Mouse (Mus musculus): ENCODE data around the gene Rslcan18. TPM values are rescaled to one million over a fixed set of nuclear protein-coding genes. Genes with fewer than 3 reads are reported as not detected.

The Rslcan18 gene
- polyA plus RNA-seq, 2 experiments = 0.15 to 0.20 TPM

DNA sequence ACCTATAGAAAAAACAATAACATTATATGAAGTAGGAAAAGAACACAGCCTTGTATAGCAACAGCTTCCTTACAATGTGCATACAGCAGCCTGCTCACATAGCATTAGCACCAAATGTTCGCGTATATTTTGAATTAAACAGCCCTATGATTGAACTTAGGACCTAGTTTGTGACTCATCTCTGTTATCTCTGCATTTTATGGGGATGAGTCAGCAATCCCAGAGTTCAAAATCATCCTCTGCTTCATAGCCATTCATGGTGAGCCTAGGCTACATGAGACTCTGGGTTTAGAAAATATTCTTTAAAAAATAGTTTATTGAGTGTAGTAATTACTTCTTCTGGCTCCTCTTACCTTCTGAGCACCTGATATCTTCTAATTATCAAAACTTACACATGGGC is 2.8 kb downstream of the Rslcan18 start:
- no peaks in the 10 kb centered on the region for H3K4me1 ChIP-seq (replicated peaks; ENCODE audit: control insufficient read depth in 2 of 2, insufficient read depth in 2 of 2, low read length in 1 of 2)
- H3K36me3 ChIP-seq (replicated peaks; ENCODE audit: control insufficient read depth, insufficient read depth, low read depth) = no peaks in the 10 kb centered on the region
- H3K9me3 ChIP-seq (ENCODE audit: control insufficient read depth, low read length) = no peaks in the 10 kb centered on the region
- no peaks in the 10 kb centered on the region for H3K27me3 ChIP-seq (ENCODE audit: control insufficient read depth, insufficient read depth, low read length)
- no peak for ATAC-seq (ENCODE audit: insufficient read depth)
- TF ChIP-seq EP300 (IDR thresholded peaks at IDR 0.05; ENCODE audit: low read depth) = no peak
- TF ChIP-seq CTCF (IDR thresholded peaks at IDR 0.05; ENCODE audit: low read depth) = no peak
- DNase-seq (ENCODE audit: low read depth in 3 of 3, low spot score in 3 of 3) = no peak
- WGBS (ENCODE audit: insufficient replicate concordance) = 69% methylated on average over 2 of the region's 2 CpGs
- H3K27ac ChIP-seq = no peak overlapping the region
- no peak overlapping the region for H3K4me3 ChIP-seq (ENCODE audit: insufficient read depth in 1 of 2, low read depth in 2 of 2, low read length in 2 of 2)
- no peak overlapping the region for H3K4me2 ChIP-seq (ENCODE audit: low read depth)
- H3K9ac ChIP-seq (replicated peaks) = no peak overlapping the region

DNA sequence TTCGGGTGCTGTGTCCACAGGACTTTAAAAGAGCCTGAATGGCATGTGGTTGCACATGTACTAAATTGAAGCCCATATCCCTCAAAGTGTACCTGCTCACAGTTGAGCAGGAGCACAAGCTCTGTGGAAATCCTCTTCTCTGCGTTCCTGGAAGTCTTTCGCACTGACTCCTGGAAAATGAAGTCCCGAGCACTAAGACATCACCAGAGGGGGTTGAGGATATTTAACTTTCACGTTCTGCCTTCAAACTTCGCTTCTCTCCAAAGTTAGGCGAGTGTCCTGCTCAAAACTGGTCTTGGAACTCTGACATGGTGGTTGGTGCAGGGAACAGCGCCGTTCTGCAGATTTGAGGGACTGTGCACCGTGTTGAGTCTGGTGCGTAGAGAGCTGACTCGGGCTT is 4.0 kb downstream of the Rslcan18 start:
- H3K4me2 ChIP-seq (ENCODE audit: low read depth) = no peak overlapping the region
- no peak overlapping the region for H3K27ac ChIP-seq
- peaks cover 5 to 6% of the 10 kb centered on the region in 2 experiments for H3K4me1 ChIP-seq (replicated peaks; ENCODE audit: control insufficient read depth in 2 of 2, insufficient read depth in 2 of 2, low read length in 1 of 2)
- H3K27me3 ChIP-seq (ENCODE audit: control insufficient read depth, insufficient read depth, low read length) = no peaks in the 10 kb centered on the region
- WGBS (ENCODE audit: insufficient replicate concordance) = 67% methylated on average over 12 of the region's 12 CpGs
- no peak overlapping the region for H3K4me3 ChIP-seq (ENCODE audit: insufficient read depth in 1 of 2, low read depth in 2 of 2, low read length in 2 of 2)
- no peaks in the 10 kb centered on the region for H3K9me3 ChIP-seq (ENCODE audit: control insufficient read depth, low read length)
- DNase-seq (ENCODE audit: low read depth in 3 of 3, low spot score in 3 of 3) = no peak
- no peaks in the 10 kb centered on the region for H3K36me3 ChIP-seq (replicated peaks; ENCODE audit: control insufficient read depth, insufficient read depth, low read depth)
- no peak for TF ChIP-seq EP300 (IDR thresholded peaks at IDR 0.05; ENCODE audit: low read depth)
- TF ChIP-seq CTCF (IDR thresholded peaks at IDR 0.05; ENCODE audit: low read depth) = no peak
- ATAC-seq (ENCODE audit: insufficient read depth) = no peak
- H3K9ac ChIP-seq (replicated peaks) = no peak overlapping the region

DNA sequence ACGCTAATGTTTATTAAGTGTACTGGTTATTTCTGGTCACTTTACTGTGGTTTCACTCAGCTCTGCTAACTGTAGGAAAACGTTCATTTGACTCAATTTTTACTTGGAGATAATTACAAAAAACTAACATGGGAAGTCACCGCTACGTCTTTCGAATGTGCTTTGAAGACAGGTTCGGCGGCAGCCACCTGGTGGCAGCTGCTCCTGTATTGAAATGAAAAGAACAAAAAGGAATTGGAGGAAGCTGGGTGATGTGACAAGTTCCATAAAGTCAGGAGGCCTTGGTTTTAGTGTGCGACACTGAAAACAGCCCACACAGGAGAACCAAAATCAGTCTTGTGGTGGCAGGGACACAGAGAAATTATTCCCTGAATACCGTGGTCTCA is 7.2 kb downstream of the Rslcan18 start:
- Histone ChIP-seq H3K4me1 (replicated peaks; ENCODE audit: control insufficient read depth in 2 of 2, insufficient read depth in 2 of 2, low read length in 1 of 2) (peaks cover 5 to 7% of the 10 kb centered on the region in 2 experiments), H3K9me3 (ENCODE audit: control insufficient read depth, low read length) (no peaks in the 10 kb centered on the region), H3K4me3 (ENCODE audit: insufficient read depth in 1 of 2, low read depth in 2 of 2, low read length in 2 of 2) (peak overlapping the region; percentile 42 to 84), H3K27me3 (ENCODE audit: control insufficient read depth, insufficient read depth, low read length) (no peaks in the 10 kb centered on the region), H3K9ac (replicated peaks) (peak overlapping the region; percentile 55), H3K27ac (no peak overlapping the region; the same call in 1 of the 2 replicates), H3K4me2 (ENCODE audit: low read depth) (peak overlapping the region; percentile 74), H3K36me3 (replicated peaks; ENCODE audit: control insufficient read depth, insufficient read depth, low read depth) (no peaks in the 10 kb centered on the region; the same call in 1 of the 2 replicates)
- WGBS (ENCODE audit: insufficient replicate concordance) = 6% methylated on average over 9 of the region's 9 CpGs
- ATAC-seq (ENCODE audit: insufficient read depth) = peak; percentile 51
- TF ChIP-seq EP300 (IDR thresholded peaks at IDR 0.05; ENCODE audit: low read depth) (no peak), CTCF (IDR thresholded peaks at IDR 0.05; ENCODE audit: low read depth) (no peak; the same call in 1 of the 2 replicates)
- no peak for DNase-seq (ENCODE audit: low read depth in 3 of 3, low spot score in 3 of 3)

DNA sequence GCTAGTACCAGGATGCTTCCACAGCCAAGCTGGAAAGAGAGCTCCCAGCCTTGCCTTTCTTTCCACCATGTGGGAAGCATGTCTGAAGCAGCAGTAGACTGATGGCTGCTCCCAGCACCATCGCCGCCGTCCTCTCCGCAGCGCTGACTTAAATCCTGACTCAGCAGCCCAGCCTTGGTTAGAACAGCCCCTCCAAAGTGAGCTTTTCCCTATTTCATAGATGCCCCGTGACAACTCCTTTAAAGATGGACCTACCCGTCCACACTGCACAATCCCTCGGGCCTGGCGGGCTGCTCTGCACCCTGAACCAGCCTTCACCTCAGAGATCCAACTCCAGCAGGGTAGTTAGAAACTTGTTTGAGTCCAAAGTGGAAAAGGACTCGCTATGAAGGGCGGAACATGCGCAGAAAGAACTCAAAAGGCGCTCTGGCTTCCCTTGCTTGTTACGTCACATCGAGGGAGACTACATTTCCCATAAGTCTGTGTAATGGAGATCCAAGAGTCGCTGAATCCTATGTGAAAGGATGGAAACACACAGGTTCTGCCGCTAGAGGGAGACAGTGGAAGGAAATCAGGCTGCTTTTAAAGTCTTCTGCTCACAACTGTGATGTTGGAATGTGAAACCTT is 7.8 kb downstream of the Rslcan18 start, which contains the start of gene Gm28557:
Gene Gm28557, minus strand, starts transcription at position 411 of the 627 bp plus-strand sequence.
- Histone ChIP-seq H3K27me3 (ENCODE audit: control insufficient read depth, insufficient read depth, low read length) (no peaks in the 10 kb centered on the region), H3K27ac (peak within 1 kb of the TSS; percentile 84), H3K4me3 (ENCODE audit: insufficient read depth in 1 of 2, low read depth in 2 of 2, low read length in 2 of 2) (peak within 1 kb of the TSS; percentile 71 to 84), H3K9ac (replicated peaks) (peak within 1 kb of the TSS; percentile 90), H3K36me3 (replicated peaks; ENCODE audit: control insufficient read depth, insufficient read depth, low read depth) (no peaks in the 10 kb centered on the region; the same call in 1 of the 2 replicates), H3K9me3 (ENCODE audit: control insufficient read depth, low read length) (no peaks in the 10 kb centered on the region), H3K4me1 (replicated peaks; ENCODE audit: control insufficient read depth in 2 of 2, insufficient read depth in 2 of 2, low read length in 1 of 2) (peaks cover 5 to 7% of the 10 kb centered on the region in 2 experiments), H3K4me2 (ENCODE audit: low read depth) (peak within 1 kb of the TSS; percentile 74)
- DNase-seq (ENCODE audit: low read depth in 3 of 3, low spot score in 3 of 3) (peak; percentile 95 to 98 (median 96)), ATAC-seq (ENCODE audit: insufficient read depth) (peak; percentile 96)
- TF ChIP-seq EP300 (IDR thresholded peaks at IDR 0.05; ENCODE audit: low read depth) = no peak
- peak; percentile 90 for TF ChIP-seq CTCF (IDR thresholded peaks at IDR 0.05; ENCODE audit: low read depth)
- WGBS (ENCODE audit: insufficient replicate concordance) = under 1% methylated on average over 17 of the region's 17 CpGs

DNA sequence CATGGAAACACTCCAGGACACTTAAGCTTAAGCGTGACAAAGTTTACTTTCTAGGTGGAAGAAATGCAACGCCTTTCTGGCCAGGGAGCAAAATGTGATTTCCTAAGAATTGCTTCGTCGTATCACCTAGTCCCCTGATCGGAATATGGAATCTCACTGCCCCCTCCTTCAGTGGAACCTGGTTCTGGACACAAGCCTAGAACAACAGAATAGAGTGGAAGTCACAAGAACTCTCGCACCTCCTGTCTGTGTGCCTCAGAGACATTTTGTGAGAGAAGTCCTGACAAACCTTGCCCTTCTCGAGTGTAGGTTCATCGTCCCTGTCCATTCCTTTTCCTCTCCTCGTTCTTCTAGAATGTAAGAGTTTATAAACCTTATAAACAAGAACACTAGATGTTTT is 8.4 kb downstream of the Rslcan18 start:
- Histone ChIP-seq H3K4me2 (ENCODE audit: low read depth) (peak overlapping the region; percentile 74), H3K4me3 (ENCODE audit: insufficient read depth in 1 of 2, low read depth in 2 of 2, low read length in 2 of 2) (peak overlapping the region; percentile 71 to 84), H3K36me3 (replicated peaks; ENCODE audit: control insufficient read depth, insufficient read depth, low read depth) (no peaks in the 10 kb centered on the region; the same call in 1 of the 2 replicates), H3K9me3 (ENCODE audit: control insufficient read depth, low read length) (no peaks in the 10 kb centered on the region), H3K27ac (peak overlapping the region; percentile 84), H3K27me3 (ENCODE audit: control insufficient read depth, insufficient read depth, low read length) (no peaks in the 10 kb centered on the region), H3K9ac (replicated peaks) (peak overlapping the region; percentile 90), H3K4me1 (replicated peaks; ENCODE audit: control insufficient read depth in 2 of 2, insufficient read depth in 2 of 2, low read length in 1 of 2) (peaks cover 5 to 7% of the 10 kb centered on the region in 2 experiments)
- peak; percentile 7 for ATAC-seq (ENCODE audit: insufficient read depth)
- 56% methylated on average over 9 of the region's 9 CpGs for WGBS (ENCODE audit: insufficient replicate concordance)
- DNase-seq (ENCODE audit: low read depth in 3 of 3, low spot score in 3 of 3) = no peak
- TF ChIP-seq CTCF (IDR thresholded peaks at IDR 0.05; ENCODE audit: low read depth) (no peak), EP300 (IDR thresholded peaks at IDR 0.05; ENCODE audit: low read depth) (no peak)
